Mouse (Mus musculus) neural tube, embryonic 14.5 days (tissue): Measurements from ENCODE around the gene Rgl3. TPM values are rescaled to one million over a fixed set of nuclear protein-coding genes. Genes with fewer than 3 reads are reported as not detected.

ENCODE experiments used
- ATAC-seq: fragments of 200-750 bp; cut with Nextera tagmentation; 2 replicates; pipeline ENCODE4 v1.8.0; 2017; ENCODE audit warnings: low read depth, mild to moderate bottlenecking, moderate TSS enrichment, moderate library complexity
- H3K27ac ChIP-seq: fragments of 300-500 bp; sonication (generic); 2 replicates; pipeline ENCODE4 v1.5.1; 2014; ENCODE audit warnings: low read depth, mild to moderate bottlenecking, control low read depth, low read length, moderate library complexity, mixed read lengths
- H3K27me3 ChIP-seq: fragments of 300-500 bp; sonication (generic); 2 replicates; pipeline ENCODE4 v1.6.1; 2014; ENCODE audit warnings: low read length; ENCODE audit not compliant: control insufficient read depth, insufficient read depth
- H3K36me3 ChIP-seq: fragments of 300-500 bp; sonication (generic); 2 replicates; pipeline ENCODE4 v1.6.1; 2014; ENCODE audit warnings: low read length, mixed read lengths; ENCODE audit not compliant: control insufficient read depth, insufficient read depth
- H3K4me1 ChIP-seq: fragments of 300-500 bp; sonication (generic); 2 replicates; pipeline ENCODE4 v1.6.1; 2014; ENCODE audit warnings: low read length; ENCODE audit not compliant: control insufficient read depth, insufficient read depth
- H3K4me2 ChIP-seq: fragments of 300-500 bp; sonication (generic); 2 replicates; pipeline ENCODE4 v1.6.1; 2014; ENCODE audit warnings: mild to moderate bottlenecking, low read depth, low read length, control low read depth
- H3K4me3 ChIP-seq: fragments of 300-500 bp; sonication (generic); 2 replicates; pipeline ENCODE4 v1.5.1; 2014; ENCODE audit warnings: low read depth, low read length, control low read depth, mixed read lengths
- H3K9ac ChIP-seq: fragments of 300-500 bp; sonication (generic); replicated peaks from 2 replicates; pipeline ENCODE4 v1.6.1; 2014; ENCODE audit warnings: low read depth, mild to moderate bottlenecking, control low read depth, low read length, mixed read lengths
- H3K9me3 ChIP-seq: fragments of 300-500 bp; sonication (generic); 2 replicates; pipeline ENCODE4 v1.6.1; 2016; ENCODE audit warnings: low read length; ENCODE audit not compliant: control insufficient read depth
- WGBS: fragments of 180-500 bp; shearing (Covaris S2); extraction: QIAGEN DNeasy Blood & Tissue Kit; methylation state at CpG from one replicate; pipeline ENCODE4 v1.1.7; 2014; 5-methylcytosine and 5-hydroxymethylcytosine counted together
- polyA plus RNA-seq: library from polyadenylated mRNA; unstranded; fragments of >200 nt; fragmentation: Nextera tagmentation; extraction: Ambion mirVana; gene quantifications from 2 replicates; pipeline ENCODE4 v1.2.1, GENCODE M21; 2014

Rgl3 gene
- polyA plus RNA-seq, 1 experiment from 2014 or later: 1.8 TPM

DNA sequence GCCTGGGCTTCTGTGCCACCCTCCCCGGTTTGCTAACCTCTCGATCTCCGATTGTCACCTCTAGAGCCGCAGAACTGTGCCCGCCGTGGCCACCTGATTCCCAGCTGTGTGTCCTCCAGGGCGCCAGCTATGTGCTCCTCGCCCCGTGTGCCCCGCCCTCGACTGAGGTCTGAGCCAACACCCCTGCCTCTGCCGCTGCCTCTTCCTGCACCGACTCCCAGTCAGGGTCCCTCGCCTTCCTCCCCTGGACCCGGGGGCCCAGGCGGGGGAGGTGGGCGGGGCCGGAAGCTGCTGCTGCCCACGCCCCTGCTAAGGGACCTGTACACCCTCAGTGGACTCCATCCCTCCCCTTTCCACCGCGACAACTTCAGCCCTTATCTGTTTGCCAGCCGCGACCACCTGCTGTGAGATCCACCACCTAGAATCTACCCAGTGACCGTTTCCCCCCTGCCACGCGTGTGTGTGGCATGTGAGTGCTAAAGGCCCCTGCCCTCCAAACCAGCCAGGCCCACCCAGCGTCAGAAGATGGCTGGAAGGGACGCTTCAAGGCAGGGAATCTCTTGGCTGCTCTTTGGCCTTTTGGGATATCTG, 41.6 kb downstream of the Rgl3 start:
- no peak for ATAC-seq
- no peaks in the 10 kb centered on the region for H3K27me3 ChIP-seq
- no peak overlapping the region for H3K27ac ChIP-seq
- H3K4me3 ChIP-seq: no peak overlapping the region
- no peak overlapping the region for H3K9ac ChIP-seq
- 8% methylated on average over 28 of the region's 28 CpGs for WGBS
- H3K4me1 ChIP-seq: no peaks in the 10 kb centered on the region
- H3K9me3 ChIP-seq: no peaks in the 10 kb centered on the region
- H3K4me2 ChIP-seq: no peak overlapping the region
- 0 out of 2 replicates have a peak, but pooled peaks cover 5% of the 10 kb centered on the region for H3K36me3 ChIP-seq

DNA sequence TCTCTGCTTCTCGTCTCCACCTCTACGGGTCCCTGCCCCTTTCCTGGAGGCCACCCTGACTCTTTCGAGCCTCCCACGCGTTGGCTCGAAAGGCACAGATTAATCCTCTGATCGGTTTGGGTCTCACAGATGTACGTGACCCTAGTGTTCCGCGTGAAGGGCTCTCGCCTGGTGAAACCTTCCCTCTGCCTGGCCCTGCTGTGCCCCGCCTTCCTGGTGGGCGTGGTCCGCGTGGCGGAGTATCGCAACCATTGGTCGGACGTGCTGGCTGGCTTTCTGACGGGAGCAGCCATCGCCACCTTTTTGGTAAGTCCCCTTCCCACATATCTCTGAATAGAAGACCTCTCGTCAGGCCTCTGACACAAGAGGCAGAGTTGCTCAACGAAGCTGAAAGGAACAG, 45.0 kb downstream of the Rgl3 start:
- Histone ChIP-seq H3K4me1 (no peaks in the 10 kb centered on the region), H3K9me3 (no peaks in the 10 kb centered on the region), H3K27ac (no peak overlapping the region), H3K4me3 (no peak overlapping the region), H3K36me3 (peaks cover 11% of the 10 kb centered on the region; the same call in 1 of the 2 replicates), H3K4me2 (no peak overlapping the region), H3K9ac (no peak overlapping the region), H3K27me3 (no peaks in the 10 kb centered on the region)
- WGBS: 20% methylated on average over 23 of the region's 23 CpGs
- ATAC-seq: no peak

DNA sequence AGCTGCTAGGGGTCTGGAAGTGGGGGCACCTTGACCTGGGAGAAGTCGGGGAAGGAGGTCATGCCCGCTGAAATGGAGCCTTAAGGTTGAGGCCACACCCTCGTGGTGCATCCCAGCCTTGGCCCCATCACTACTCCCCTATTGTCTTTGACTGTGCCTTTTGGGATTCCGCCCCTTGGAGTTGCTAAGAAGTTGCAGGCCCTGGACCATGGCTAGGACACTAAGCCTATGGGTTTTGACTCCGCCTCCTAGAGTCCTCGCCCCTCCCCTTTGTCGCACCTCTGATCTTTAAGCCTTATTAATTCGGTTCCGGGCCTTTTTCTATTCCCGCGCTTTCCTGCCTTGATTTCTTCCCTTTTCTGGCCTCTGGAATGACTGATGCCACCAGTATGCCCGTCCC, 45.6 kb downstream of the Rgl3 start:
- Histone ChIP-seq H3K9me3 (no peaks in the 10 kb centered on the region), H3K4me1 (no peaks in the 10 kb centered on the region), H3K27me3 (no peaks in the 10 kb centered on the region), H3K27ac (no peak overlapping the region), H3K9ac (no peak overlapping the region), H3K4me3 (no peak overlapping the region), H3K4me2 (no peak overlapping the region), H3K36me3 (peaks cover 11% of the 10 kb centered on the region; the same call in 1 of the 2 replicates)
- 51% methylated on average over 12 of the region's 12 CpGs for WGBS
- 0 out of 2 replicates have a peak, but pooled peaks have one; percentile 22 for ATAC-seq

DNA sequence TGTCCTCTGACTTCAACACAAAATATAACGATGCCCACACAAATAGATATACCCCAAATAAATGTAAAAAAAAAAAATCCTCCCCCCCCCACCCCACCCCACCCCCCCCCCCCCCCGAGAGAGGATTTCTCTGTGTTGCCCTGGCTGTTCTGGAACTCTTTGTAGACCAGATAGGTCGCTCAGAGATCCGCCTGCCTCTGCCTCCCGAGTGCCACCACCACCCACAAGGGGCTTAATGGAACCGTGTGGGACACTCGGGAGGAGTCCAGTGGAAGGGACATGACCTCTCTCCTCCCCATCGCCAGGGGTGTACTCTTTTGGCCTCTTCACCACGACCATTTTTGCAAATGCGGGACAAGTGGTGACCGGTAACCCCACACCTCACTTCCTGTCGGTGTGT, 46.2 kb downstream of the Rgl3 start:
- H3K4me3 ChIP-seq: no peak overlapping the region
- 79% methylated on average over 12 of the region's 12 CpGs for WGBS
- H3K9ac ChIP-seq: no peak overlapping the region
- no peak for ATAC-seq
- no peak overlapping the region for H3K27ac ChIP-seq
- no peak overlapping the region for H3K4me2 ChIP-seq
- H3K9me3 ChIP-seq: no peaks in the 10 kb centered on the region
- peaks cover 11% of the 10 kb centered on the region; the same call in 1 of the 2 replicates for H3K36me3 ChIP-seq
- peaks cover 6% of the 10 kb centered on the region for H3K4me1 ChIP-seq
- H3K27me3 ChIP-seq: no peaks in the 10 kb centered on the region

DNA sequence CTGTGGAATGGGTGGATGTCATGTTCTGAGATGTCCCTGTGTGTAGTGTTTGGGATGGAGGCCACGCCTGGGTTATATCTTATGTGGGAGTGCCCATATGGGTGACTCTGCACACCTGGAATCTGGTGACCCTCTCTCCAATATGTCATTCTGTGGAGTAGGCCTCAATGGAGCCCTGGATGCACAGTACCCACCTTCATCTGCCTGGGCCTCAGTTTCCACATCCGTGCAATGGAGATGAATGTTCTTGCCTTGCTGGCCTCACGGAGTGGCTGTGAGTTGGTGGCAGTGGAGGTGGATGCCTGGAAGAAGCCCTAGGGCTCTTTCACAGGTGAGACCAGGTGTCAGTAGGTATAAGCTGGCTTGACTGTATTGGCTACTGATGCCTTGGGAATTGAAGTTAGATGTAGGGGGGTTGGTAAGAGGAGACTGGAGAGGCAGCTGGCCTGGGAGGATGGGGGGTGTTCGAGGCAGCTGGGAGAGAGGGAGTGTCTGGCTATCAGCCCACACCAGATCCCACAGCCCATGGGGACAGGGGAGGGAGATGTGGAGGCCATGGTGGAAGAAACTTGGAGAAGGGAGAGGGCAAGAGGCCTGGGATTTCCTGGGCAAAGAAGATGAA, 50.9 kb downstream of the Rgl3 start:
- WGBS: 78% methylated on average over 4 of the region's 4 CpGs
- no peak overlapping the region for H3K27ac ChIP-seq
- peaks cover 6% of the 10 kb centered on the region; the same call in 1 of the 2 replicates for H3K36me3 ChIP-seq
- H3K9me3 ChIP-seq: no peaks in the 10 kb centered on the region
- H3K4me3 ChIP-seq: peak overlapping the region; percentile 81; the same call in 1 of the 2 replicates
- peaks cover 9% of the 10 kb centered on the region for H3K4me1 ChIP-seq
- peak overlapping the region; percentile 60; the same call in 1 of the 2 replicates for H3K4me2 ChIP-seq
- H3K27me3 ChIP-seq: no peaks in the 10 kb centered on the region
- ATAC-seq: no peak
- 0 out of 2 replicates have a peak overlapping the region, but pooled peaks have one; percentile 21 for H3K9ac ChIP-seq

DNA sequence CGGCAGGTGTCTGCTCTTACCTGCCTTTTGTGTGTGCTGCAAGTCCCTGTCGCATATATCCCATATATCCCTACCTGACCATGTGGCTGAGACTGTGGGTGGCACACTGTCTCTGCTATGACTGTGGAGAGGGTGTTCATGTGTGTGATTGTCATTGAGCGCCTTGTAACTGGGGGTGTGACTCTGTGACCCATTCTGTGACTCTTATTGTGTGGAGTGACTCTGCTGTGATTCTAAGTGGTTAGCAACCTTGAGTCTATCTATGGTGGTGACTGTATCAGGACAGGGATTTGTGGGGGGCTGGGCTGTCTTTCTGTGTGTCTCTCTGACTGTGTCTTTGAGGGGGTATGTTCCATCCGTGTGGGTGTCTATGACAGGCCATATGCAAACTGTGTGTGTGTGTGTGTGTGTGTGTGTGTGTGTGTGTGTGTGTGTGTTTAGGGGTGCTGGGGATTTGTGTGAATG, 51.5 kb downstream of the Rgl3 start:
- WGBS: 65% methylated on average over 4 of the region's 4 CpGs
- Histone ChIP-seq H3K4me1 (peaks cover 9% of the 10 kb centered on the region), H3K27ac (no peak overlapping the region), H3K9me3 (no peaks in the 10 kb centered on the region), H3K27me3 (no peaks in the 10 kb centered on the region), H3K36me3 (peaks cover 6% of the 10 kb centered on the region; the same call in 1 of the 2 replicates), H3K4me3 (peak overlapping the region; percentile 81), H3K9ac (peak overlapping the region; percentile 78), H3K4me2 (peak overlapping the region; percentile 60)
- ATAC-seq: 0 out of 2 replicates have a peak, but pooled peaks have one; percentile 18

DNA sequence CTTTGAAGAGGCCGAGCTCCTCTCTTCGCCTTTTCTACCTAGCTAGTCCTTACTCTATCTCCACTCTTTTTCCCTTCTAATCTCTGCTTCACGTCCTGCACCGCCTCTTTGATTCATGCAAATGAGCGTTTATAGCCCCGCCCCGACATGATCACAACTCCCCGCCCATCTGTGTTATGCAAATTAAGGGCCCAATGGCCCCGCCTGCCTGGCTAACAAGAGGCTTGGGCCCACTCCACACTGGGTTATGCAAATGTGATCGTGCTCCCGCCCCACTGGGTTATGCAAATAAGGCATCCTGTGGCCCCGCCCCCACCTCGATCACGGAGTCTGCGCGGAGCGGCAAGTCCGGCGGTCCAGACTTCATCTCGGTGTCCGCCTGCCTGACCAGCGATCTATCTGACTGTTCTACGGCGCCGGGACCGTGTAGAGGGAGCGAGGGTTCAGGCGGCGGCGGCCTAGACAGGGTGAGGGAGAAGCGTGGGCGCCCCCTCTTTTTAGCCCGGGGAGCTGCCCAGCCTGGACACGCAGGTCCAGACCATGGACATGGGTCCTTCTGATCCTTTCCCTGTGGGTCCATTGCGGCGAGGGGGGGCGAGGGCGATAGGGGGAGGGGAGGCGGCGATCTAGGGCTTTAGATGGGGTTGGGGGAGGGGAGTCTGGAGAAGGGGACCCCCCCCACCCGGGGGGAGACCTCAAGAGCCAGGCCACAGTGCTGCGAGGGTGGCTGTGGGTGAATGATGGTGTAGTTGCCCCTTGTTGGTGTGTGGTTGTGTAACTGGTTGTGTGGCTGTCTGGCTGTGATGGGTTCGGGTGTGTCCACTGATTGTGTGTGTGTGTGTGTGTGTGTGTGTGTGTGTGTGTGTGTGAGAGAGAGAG, 52.3 kb downstream of the Rgl3 start, which contains the start of gene Plppr2:
Gene Plppr2 (plus strand): TSS at position 342 of the 879 bp plus-strand sequence.
- peak within 1 kb of the TSS; percentile 81 for H3K4me3 ChIP-seq
- no peaks in the 10 kb centered on the region for H3K9me3 ChIP-seq
- peak within 1 kb of the TSS; percentile 72 for H3K27ac ChIP-seq
- no peaks in the 10 kb centered on the region for H3K27me3 ChIP-seq
- WGBS: 2% methylated on average over 41 of the region's 43 CpGs
- peaks cover 9% of the 10 kb centered on the region for H3K4me1 ChIP-seq
- peak within 1 kb of the TSS; percentile 60 for H3K4me2 ChIP-seq
- peak; percentile 94 for ATAC-seq
- peak within 1 kb of the TSS; percentile 78 for H3K9ac ChIP-seq
- peaks cover 6% of the 10 kb centered on the region; the same call in 1 of the 2 replicates for H3K36me3 ChIP-seq

DNA sequence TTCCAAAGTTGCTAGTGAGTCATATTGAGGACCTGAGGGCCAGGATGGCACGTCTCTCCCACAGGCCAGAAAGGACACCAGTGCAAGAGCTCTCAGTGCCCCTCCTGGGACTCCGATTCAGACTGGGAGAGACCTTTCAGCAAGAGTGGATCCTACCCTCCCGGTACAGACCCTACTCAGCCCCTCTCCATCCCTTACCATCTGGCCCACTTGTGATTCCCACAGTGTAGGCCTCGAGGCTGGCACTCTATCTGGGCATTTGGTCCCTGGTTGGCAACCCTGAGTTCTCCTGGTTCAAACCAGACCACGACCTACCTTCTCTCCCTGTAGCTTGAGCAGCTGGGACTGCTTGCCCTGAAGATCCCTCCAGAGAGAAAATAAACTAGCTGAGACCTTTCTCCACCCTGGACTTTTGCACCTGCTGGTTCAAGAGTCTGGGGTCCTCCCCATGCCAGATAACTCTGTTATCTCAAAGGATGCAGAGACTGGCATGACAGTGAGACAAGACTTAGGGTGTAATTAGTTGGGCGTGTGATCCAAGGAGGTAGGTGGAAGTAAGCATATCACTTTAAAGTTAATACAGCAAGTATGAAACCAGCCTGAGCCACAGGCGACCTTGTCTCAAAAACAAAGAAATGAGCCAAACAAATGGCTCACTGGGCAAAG, 53.6 kb downstream of the Rgl3 start:
- Histone ChIP-seq H3K9me3 (no peaks in the 10 kb centered on the region), H3K36me3 (no peaks in the 10 kb centered on the region), H3K4me3 (no peak overlapping the region), H3K4me1 (peaks cover 9% of the 10 kb centered on the region), H3K9ac (no peak overlapping the region), H3K27me3 (no peaks in the 10 kb centered on the region), H3K27ac (no peak overlapping the region), H3K4me2 (no peak overlapping the region)
- WGBS: 87% methylated on average over 7 of the region's 7 CpGs
- no peak for ATAC-seq
